Mouse (Mus musculus) heart, adult 2 months (tissue): ENCODE measurements around the gene Tiam1. TPM values are rescaled to one million over a fixed set of nuclear protein-coding genes. Genes with fewer than 3 reads are reported as not detected.
A peak's percentile ranks its signal among the peaks of the same experiment; 100 is the strongest.

Experiments
- DNase-seq, 2 experiments: peaks; one replicate each; pipeline ENCODE4 v3.0.0; 2021
- H3K27ac ChIP-seq: fragments of 200-600 bp; 2 replicates; pipeline ENCODE4 v1.8.1; 2022
- H3K27me3 ChIP-seq: fragments of 200-500 bp; 2 replicates; pipeline ENCODE4 v1.6.1; 2012; ENCODE audit warnings: mild to moderate bottlenecking, low read length, inconsistent platforms, mixed read lengths; ENCODE audit not compliant: control insufficient read depth, insufficient read depth
- H3K36me3 ChIP-seq: fragments of 200-500 bp; 2 replicates; pipeline ENCODE4 v1.6.1; 2012; ENCODE audit warnings: low read length, inconsistent platforms; ENCODE audit not compliant: control insufficient read depth, insufficient read depth
- H3K4me1 ChIP-seq: fragments of 200-500 bp; 2 replicates; pipeline ENCODE4 v1.6.1; 2011; ENCODE audit warnings: low read length; ENCODE audit not compliant: control insufficient read depth, insufficient read depth
- H3K4me3 ChIP-seq: fragments of 200-600 bp; 2 replicates; pipeline ENCODE4 v1.8.1; 2022
- H3K79me2 ChIP-seq: fragments of 200-500 bp; replicated peaks from 2 replicates; pipeline ENCODE4 v1.6.1; 2012; ENCODE audit warnings: mild to moderate bottlenecking, inconsistent platforms, low read length, moderate library complexity, mixed read lengths; ENCODE audit not compliant: control insufficient read depth, insufficient read depth
- H3K9ac ChIP-seq: fragments of 200-500 bp; 2 replicates; pipeline ENCODE4 v1.6.1; 2012; ENCODE audit warnings: low read depth, mild to moderate bottlenecking, control low read depth, inconsistent platforms, low read length, mixed read lengths
- CTCF ChIP-seq: fragments of 200-600 bp; IDR thresholded peaks from 2 replicates; pipeline ENCODE4 v1.8.1; 2022; ENCODE audit warnings: antibody characterized with exemption, mild to moderate bottlenecking, moderate library complexity
- EP300 ChIP-seq: fragments of 200-500 bp; IDR thresholded peaks from 2 replicates; pipeline ENCODE4 v1.6.1; 2011; ENCODE audit warnings: low read depth, low read length, control low read depth; ENCODE audit not compliant: insufficient read depth
- POLR2A ChIP-seq: fragments of 200-500 bp; IDR thresholded peaks from 2 replicates; pipeline ENCODE4 v1.6.1; 2011; ENCODE audit warnings: mild to moderate bottlenecking, low read depth, low read length, control low read depth; ENCODE audit not compliant: insufficient read depth
- WGBS: fragments of 180-500 bp; shearing (Covaris S2); methylation state at CpG from one replicate; pipeline ENCODE4 v1.1.7; 2018; 5-methylcytosine and 5-hydroxymethylcytosine counted together
- intact Hi-C: fragments of 180-260 bp; cut with DNase I; formaldehyde crosslinking; loops from one replicate; pipeline ENCODE4 v1.15.1; 2025
- polyA plus RNA-seq: library from polyadenylated mRNA; depleted of rRNA; stranded (reverse); fragments of >200 nt; gene quantifications from 2 replicates; pipeline ENCODE4 v1.2.3, GENCODE M21; 2012
- total RNA-seq, 2 experiments: library from RNA; stranded (reverse); gene quantifications; 2 replicates each; pipeline ENCODE4 v1.2.3; 2021

Tiam1 gene
- total and polyA plus RNA-seq, 3 experiments, result 2.3 to 7.9 (median 4.4) TPM

DNA sequence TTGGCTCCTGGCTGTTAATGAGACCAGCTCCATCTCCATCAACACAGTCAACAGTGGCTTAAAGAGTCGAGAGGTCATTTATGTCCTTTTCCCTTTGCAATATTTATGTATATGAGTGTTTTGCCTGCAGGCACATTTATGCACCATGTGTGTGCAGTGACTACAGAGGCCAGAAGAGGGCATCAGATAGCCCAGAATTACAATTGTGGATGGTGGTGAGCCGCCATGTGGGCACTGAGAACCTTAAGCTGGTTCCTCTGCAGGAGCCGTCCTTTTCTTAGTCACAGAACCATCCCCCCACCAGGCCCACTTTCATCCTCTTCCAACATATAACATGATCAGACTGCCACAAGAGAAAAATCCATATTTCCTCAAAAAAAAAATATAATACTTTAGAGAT, 295.4 kb downstream of the Tiam1 start:
- 92% methylated on average over 3 of the region's 3 CpGs for WGBS
- Histone ChIP-seq H3K79me2 (no peaks in the 10 kb centered on the region), H3K27me3 (peaks cover 1% of the 10 kb centered on the region), H3K4me1 (no peaks in the 10 kb centered on the region), H3K27ac (no peak overlapping the region), H3K9ac (no peak overlapping the region), H3K36me3 (no peaks in the 10 kb centered on the region), H3K4me3 (no peak overlapping the region)
- intact Hi-C loops, result no loop called here
- DNase-seq, result no peak
- TF ChIP-seq EP300 (no peak), CTCF (0 out of 2 replicates have a peak, but pooled peaks have one; percentile 7)

DNA sequence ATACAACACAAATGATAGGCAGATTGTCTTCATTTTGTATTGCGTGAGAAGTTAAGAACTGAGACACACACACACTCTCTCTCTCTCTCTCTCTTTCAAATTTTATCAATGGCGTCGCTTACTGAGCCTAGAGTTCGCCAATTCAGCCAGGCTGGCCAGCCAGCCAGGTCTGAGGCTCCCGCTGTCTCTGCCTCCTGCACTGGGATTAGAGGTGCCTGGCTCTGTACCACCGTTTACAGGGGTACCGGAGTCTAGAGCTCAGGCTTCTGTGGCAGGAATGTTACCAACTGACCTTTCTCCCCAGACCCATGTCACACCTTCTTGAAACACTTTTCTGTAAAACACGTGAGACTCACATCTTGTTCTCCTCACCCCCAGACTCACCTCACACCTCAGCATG, 298.1 kb downstream of the Tiam1 start:
- Histone ChIP-seq H3K27me3 (peaks cover 1% of the 10 kb centered on the region), H3K27ac (no peak overlapping the region), H3K4me3 (no peak overlapping the region), H3K79me2 (no peaks in the 10 kb centered on the region), H3K4me1 (no peaks in the 10 kb centered on the region), H3K36me3 (no peaks in the 10 kb centered on the region), H3K9ac (no peak overlapping the region)
- 83% methylated on average over 8 of the region's 8 CpGs for WGBS
- no peak for DNase-seq
- TF ChIP-seq EP300, result no peak
- TF ChIP-seq POLR2A, result no peak
- no peak for TF ChIP-seq CTCF
- intact Hi-C loops, result no loop called here

DNA sequence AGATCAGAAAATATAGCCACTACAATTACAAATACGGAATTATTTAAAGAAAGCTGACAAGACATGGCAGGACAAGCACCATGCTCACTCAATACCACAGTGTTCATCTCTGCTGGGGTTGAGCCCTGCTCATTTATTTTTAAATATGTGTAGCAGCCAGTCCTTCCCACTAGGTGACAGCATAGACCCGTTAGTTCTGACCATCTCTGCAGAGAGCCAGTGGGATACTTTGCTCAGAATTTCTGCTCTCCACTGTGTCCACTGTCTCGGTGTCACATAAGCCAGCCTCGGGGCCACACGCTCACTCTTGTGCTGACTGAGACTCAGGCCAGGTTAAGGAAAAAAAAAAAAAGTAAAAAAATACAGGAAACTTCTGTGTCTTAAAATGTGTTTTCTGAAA, 299.0 kb downstream of the Tiam1 start:
- WGBS, result 32% methylated on average over 5 of the region's 5 CpGs
- peak in 1 of 2 experiments; percentile 25 for DNase-seq
- intact Hi-C loops, result loop anchor here (1.0 to 5.0 kb wide), 3 partner anchors 323 to 868 kb away; no protein-coding TSS in a partner anchor
- peak; percentile 85 for TF ChIP-seq CTCF
- TF ChIP-seq EP300, result peak; percentile 77; the same call in 1 of the 2 replicates
- no peak for TF ChIP-seq POLR2A
- Histone ChIP-seq H3K36me3 (no peaks in the 10 kb centered on the region), H3K27ac (no peak overlapping the region), H3K9ac (no peak overlapping the region), H3K79me2 (no peaks in the 10 kb centered on the region), H3K4me1 (no peaks in the 10 kb centered on the region; the same call in 1 of the 2 replicates), H3K27me3 (peaks cover 1% of the 10 kb centered on the region), H3K4me3 (no peak overlapping the region)

DNA sequence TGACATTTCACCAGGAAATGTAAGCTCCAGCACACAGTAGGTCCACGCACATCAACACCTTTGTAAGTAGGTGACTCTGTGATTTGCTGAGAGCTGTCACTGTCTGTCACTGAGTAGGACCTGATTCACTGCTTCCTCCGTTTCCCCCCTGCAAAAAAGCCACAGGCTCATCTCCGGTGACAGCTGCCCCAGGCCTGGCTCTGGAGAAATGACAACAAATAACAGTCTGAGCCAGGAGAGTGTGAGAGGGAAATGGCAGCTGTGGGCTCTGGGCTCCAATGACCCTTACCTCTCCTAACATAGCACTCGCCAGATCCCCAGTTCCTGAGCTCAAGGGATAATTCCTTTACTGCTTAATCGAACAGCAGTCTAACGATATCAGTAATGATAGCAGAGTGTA, 301.7 kb downstream of the Tiam1 start:
- no peak for DNase-seq
- no peak overlapping the region for H3K9ac ChIP-seq
- TF ChIP-seq CTCF (no peak), EP300 (no peak), POLR2A (no peak)
- H3K36me3 ChIP-seq, result no peaks in the 10 kb centered on the region
- no peak overlapping the region for H3K4me3 ChIP-seq
- H3K79me2 ChIP-seq, result no peaks in the 10 kb centered on the region
- H3K27ac ChIP-seq, result no peak overlapping the region
- H3K4me1 ChIP-seq, result no peaks in the 10 kb centered on the region; the same call in 1 of the 2 replicates
- intact Hi-C loops, result loop anchor here (5.0 kb wide), 1 partner anchor 870 kb away; no protein-coding TSS in a partner anchor
- peaks cover 3% of the 10 kb centered on the region for H3K27me3 ChIP-seq
- WGBS, result 71% methylated on average over 6 of the region's 6 CpGs

DNA sequence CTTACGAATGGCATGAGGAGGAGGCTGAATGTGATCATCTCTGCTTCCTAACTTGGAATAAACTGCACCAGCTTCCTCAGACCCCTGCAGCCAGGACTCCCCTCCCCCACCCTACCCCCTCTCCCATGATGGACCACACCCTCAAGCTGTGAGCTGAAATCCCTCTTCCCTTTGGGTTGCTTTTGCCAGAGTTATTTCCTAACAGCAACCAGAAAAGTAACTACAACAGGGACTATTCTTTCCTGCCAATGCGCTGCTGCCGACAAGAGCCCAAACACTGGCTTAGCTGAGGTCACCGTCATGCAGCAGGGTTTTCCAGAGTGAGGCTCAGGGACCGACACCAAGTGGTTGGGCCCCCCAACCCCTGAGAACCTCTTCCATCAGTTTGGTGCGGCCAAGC, 303.2 kb downstream of the Tiam1 start:
- H3K4me1 ChIP-seq, result no peaks in the 10 kb centered on the region; the same call in 1 of the 2 replicates
- H3K79me2 ChIP-seq, result no peaks in the 10 kb centered on the region
- no peak overlapping the region for H3K9ac ChIP-seq
- no peaks in the 10 kb centered on the region for H3K36me3 ChIP-seq
- no peak overlapping the region for H3K27ac ChIP-seq
- intact Hi-C loops, result loop anchor here (5.0 kb wide), 1 partner anchor 872 kb away; no protein-coding TSS in a partner anchor
- peak in 1 of 2 experiments; percentile 34 for DNase-seq
- H3K4me3 ChIP-seq, result no peak overlapping the region
- peaks cover 3% of the 10 kb centered on the region; the same call in 1 of the 2 replicates for H3K27me3 ChIP-seq
- TF ChIP-seq EP300, result no peak
- no peak for TF ChIP-seq POLR2A
- TF ChIP-seq CTCF, result no peak
- WGBS, result 61% methylated on average over 6 of the region's 6 CpGs

DNA sequence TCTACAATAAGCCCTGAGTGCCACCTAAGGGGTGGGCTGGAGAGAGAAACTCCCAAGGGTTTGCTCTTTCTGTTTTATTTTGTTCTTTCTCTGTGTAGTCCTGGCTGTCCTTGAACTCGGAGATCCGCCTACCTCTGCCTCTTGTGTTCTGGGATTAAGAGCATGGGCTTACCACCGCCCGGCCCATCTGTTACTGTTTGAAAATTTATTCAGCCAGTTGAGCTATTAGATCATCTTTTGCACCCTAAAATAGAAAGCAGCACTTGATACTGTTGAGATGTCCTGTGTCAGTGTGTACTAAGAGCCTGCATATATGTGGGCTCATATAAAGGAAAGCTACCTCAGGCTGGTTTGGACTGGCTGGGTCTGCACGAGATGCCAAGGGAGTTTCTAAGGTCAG, 303.7 kb downstream of the Tiam1 start:
- no peak for DNase-seq

More for the DNA sequence above, 303.7 kb downstream of the Tiam1 start:
- Histone ChIP-seq H3K4me3 (no peak overlapping the region), H3K4me1 (no peaks in the 10 kb centered on the region; the same call in 1 of the 2 replicates), H3K27ac (no peak overlapping the region), H3K9ac (no peak overlapping the region), H3K27me3 (peaks cover 4% of the 10 kb centered on the region; the same call in 1 of the 2 replicates), H3K36me3 (no peaks in the 10 kb centered on the region), H3K79me2 (no peaks in the 10 kb centered on the region)
- TF ChIP-seq CTCF (no peak), POLR2A (no peak), EP300 (no peak)
- intact Hi-C loops, result loop anchor here (5.0 kb wide), 1 partner anchor 872 kb away; no protein-coding TSS in a partner anchor
- WGBS, result 71% methylated on average over 5 of the region's 5 CpGs
